Mouse (Mus musculus) small intestine, adult 2 months (tissue): Measurements from ENCODE around the gene Nlrp4c.

Experiments used
- CTCF ChIP-seq: fragments of 200-500 bp; IDR thresholded peaks from 2 replicates; pipeline ENCODE4 v1.5.1; 2012; ENCODE audit warnings: low read depth, mild to moderate bottlenecking, control low read depth, inconsistent platforms, low read length, moderate library complexity, mixed read lengths; ENCODE audit not compliant: insufficient replicate concordance, insufficient read length; ENCODE audit errors: extremely low read depth
- POLR2A ChIP-seq: fragments of 200-500 bp; IDR thresholded peaks from 2 replicates; pipeline ENCODE4 v1.6.1; 2012; ENCODE audit warnings: low read depth, mild to moderate bottlenecking, control low read depth, inconsistent platforms, low read length, moderate library complexity

DNA sequence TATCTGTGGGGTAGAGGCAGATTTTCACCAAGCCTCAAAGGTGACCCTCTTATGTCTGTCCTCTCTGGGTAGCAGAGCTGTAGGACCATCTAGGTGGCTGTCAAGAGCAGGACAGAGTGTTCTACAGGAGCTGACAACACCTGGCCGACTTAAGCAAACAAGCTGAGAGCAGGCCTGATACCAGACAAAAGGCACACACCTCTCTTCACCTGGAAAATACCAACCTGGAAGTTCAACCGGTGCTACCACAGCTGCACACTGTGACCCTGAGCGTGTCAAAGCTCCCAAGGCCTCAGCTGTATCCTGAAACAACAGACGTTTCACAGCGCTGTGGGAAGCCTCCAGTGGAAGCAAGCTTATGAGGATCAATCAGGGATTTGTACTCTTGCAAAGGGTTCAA is 102.7 kb downstream of the Nlrp4c start:
- TF ChIP-seq CTCF (no peak), POLR2A (no peak)
